Mouse (Mus musculus): ENCODE measurements around the gene Gal3st1. TPM values are rescaled to one million over a fixed set of nuclear protein-coding genes. Genes with fewer than 3 reads are reported as not detected.
"Not testable (repeated sequence)": the region's sequence is repeated elsewhere in the genome, so short reads cannot be mapped to it uniquely, and the experiment has no call there.

Gene Gal3st1
- 6.6 and 9.8 TPM in 2 replicates for polyA plus RNA-seq (2012; rRNA removed)

GRCm38 (mm10) chr11:3983291-3983862, at the start of gene Gal3st1:
Gal3st1 (plus strand) TSS chr11:3983636.
- Histone ChIP-seq H3K27me3 (ENCODE audit: control insufficient read depth, insufficient read depth, low read length) (no peaks in the 10 kb centered on the region), H3K27ac (ENCODE audit: control insufficient read depth, insufficient read depth, low read depth, low read length) (no peak within 1 kb of the TSS), H3K4me3 (ENCODE audit: control insufficient read depth, low read depth, low read length) (peak within 1 kb of the TSS; percentile 37; the same call in 1 of the 2 replicates), H3K36me3 (ENCODE audit: control insufficient read depth, insufficient read depth, low read length) (no peaks in the 10 kb centered on the region), H3K4me1 (ENCODE audit: control insufficient read depth, insufficient read depth, low read length) (peaks cover 6% of the 10 kb centered on the region)
- no peak for TF ChIP-seq CTCF (IDR thresholded peaks at IDR 0.05; ENCODE audit: control insufficient read depth, insufficient read depth, insufficient replicate concordance, low read depth, low read length)
- no peak for TF ChIP-seq POLR2A (IDR thresholded peaks at IDR 0.05; ENCODE audit: control insufficient read depth, low read depth, low read length)

- Histone ChIP-seq H3K36me3 (ENCODE audit: control insufficient read depth, insufficient read depth, low read length) (no peaks in the 10 kb centered on the region), H3K4me3 (ENCODE audit: control insufficient read depth, low read depth, low read length) (no peak overlapping the region), H3K27me3 (ENCODE audit: control insufficient read depth, insufficient read depth, low read length) (no peaks in the 10 kb centered on the region), H3K4me1 (ENCODE audit: control insufficient read depth, insufficient read depth, low read length) (peaks cover 3% of the 10 kb centered on the region), H3K27ac (ENCODE audit: control insufficient read depth, insufficient read depth, low read depth, low read length) (no peak overlapping the region)
- TF ChIP-seq POLR2A (IDR thresholded peaks at IDR 0.05; ENCODE audit: control insufficient read depth, low read depth, low read length), result no peak
- TF ChIP-seq CTCF (IDR thresholded peaks at IDR 0.05; ENCODE audit: control insufficient read depth, insufficient read depth, insufficient replicate concordance, low read depth, low read length), result no peak
Measured at GRCm38 (mm10) chr11:3933756-3934285, 49.6 kb upstream of the Gal3st1 start.

GRCm38 (mm10) chr11:3935135-3935534, 48.3 kb upstream of the Gal3st1 start:
- Histone ChIP-seq H3K36me3 (ENCODE audit: control insufficient read depth, insufficient read depth, low read length) (no peaks in the 10 kb centered on the region), H3K4me1 (ENCODE audit: control insufficient read depth, insufficient read depth, low read length) (peaks cover 3% of the 10 kb centered on the region), H3K27ac (ENCODE audit: control insufficient read depth, insufficient read depth, low read depth, low read length) (no peak overlapping the region), H3K27me3 (ENCODE audit: control insufficient read depth, insufficient read depth, low read length) (no peaks in the 10 kb centered on the region), H3K4me3 (ENCODE audit: control insufficient read depth, low read depth, low read length) (no peak overlapping the region)
- TF ChIP-seq CTCF (IDR thresholded peaks at IDR 0.05; ENCODE audit: control insufficient read depth, insufficient read depth, insufficient replicate concordance, low read depth, low read length), result no peak
- TF ChIP-seq POLR2A (IDR thresholded peaks at IDR 0.05; ENCODE audit: control insufficient read depth, low read depth, low read length), result no peak

GRCm38 (mm10) chr11:3936318-3936717, 47.1 kb upstream of the Gal3st1 start:
- Histone ChIP-seq H3K36me3 (ENCODE audit: control insufficient read depth, insufficient read depth, low read length) (no peaks in the 10 kb centered on the region), H3K27me3 (ENCODE audit: control insufficient read depth, insufficient read depth, low read length) (no peaks in the 10 kb centered on the region), H3K4me3 (ENCODE audit: control insufficient read depth, low read depth, low read length) (no peak overlapping the region), H3K27ac (ENCODE audit: control insufficient read depth, insufficient read depth, low read depth, low read length) (no peak overlapping the region), H3K4me1 (ENCODE audit: control insufficient read depth, insufficient read depth, low read length) (peaks cover 2% of the 10 kb centered on the region)
- no peak for TF ChIP-seq POLR2A (IDR thresholded peaks at IDR 0.05; ENCODE audit: control insufficient read depth, low read depth, low read length)
- TF ChIP-seq CTCF (IDR thresholded peaks at IDR 0.05; ENCODE audit: control insufficient read depth, insufficient read depth, insufficient replicate concordance, low read depth, low read length), result no peak

- Histone ChIP-seq H3K27ac (ENCODE audit: control insufficient read depth, insufficient read depth, low read depth, low read length) (no peak overlapping the region), H3K4me3 (ENCODE audit: control insufficient read depth, low read depth, low read length) (no peak overlapping the region), H3K4me1 (ENCODE audit: control insufficient read depth, insufficient read depth, low read length) (no peaks in the 10 kb centered on the region), H3K27me3 (ENCODE audit: control insufficient read depth, insufficient read depth, low read length) (no peaks in the 10 kb centered on the region), H3K36me3 (ENCODE audit: control insufficient read depth, insufficient read depth, low read length) (no peaks in the 10 kb centered on the region)
- TF ChIP-seq CTCF (IDR thresholded peaks at IDR 0.05; ENCODE audit: control insufficient read depth, insufficient read depth, insufficient replicate concordance, low read depth, low read length), result no peak
- no peak for TF ChIP-seq POLR2A (IDR thresholded peaks at IDR 0.05; ENCODE audit: control insufficient read depth, low read depth, low read length)
Measured at GRCm38 (mm10) chr11:3937321-3937874, 46.0 kb upstream of the Gal3st1 start.

- TF ChIP-seq POLR2A (IDR thresholded peaks at IDR 0.05; ENCODE audit: control insufficient read depth, low read depth, low read length) (no peak), CTCF (IDR thresholded peaks at IDR 0.05; ENCODE audit: control insufficient read depth, insufficient read depth, insufficient replicate concordance, low read depth, low read length) (no peak)
- Histone ChIP-seq H3K4me1 (ENCODE audit: control insufficient read depth, insufficient read depth, low read length) (no peaks in the 10 kb centered on the region; the same call in 1 of the 2 replicates), H3K36me3 (ENCODE audit: control insufficient read depth, insufficient read depth, low read length) (no peaks in the 10 kb centered on the region), H3K27ac (ENCODE audit: control insufficient read depth, insufficient read depth, low read depth, low read length) (no peak overlapping the region), H3K4me3 (ENCODE audit: control insufficient read depth, low read depth, low read length) (no peak overlapping the region), H3K27me3 (ENCODE audit: control insufficient read depth, insufficient read depth, low read length) (no peaks in the 10 kb centered on the region)
Measured at GRCm38 (mm10) chr11:3941371-3941770, 42.1 kb upstream of the Gal3st1 start.

DNA sequence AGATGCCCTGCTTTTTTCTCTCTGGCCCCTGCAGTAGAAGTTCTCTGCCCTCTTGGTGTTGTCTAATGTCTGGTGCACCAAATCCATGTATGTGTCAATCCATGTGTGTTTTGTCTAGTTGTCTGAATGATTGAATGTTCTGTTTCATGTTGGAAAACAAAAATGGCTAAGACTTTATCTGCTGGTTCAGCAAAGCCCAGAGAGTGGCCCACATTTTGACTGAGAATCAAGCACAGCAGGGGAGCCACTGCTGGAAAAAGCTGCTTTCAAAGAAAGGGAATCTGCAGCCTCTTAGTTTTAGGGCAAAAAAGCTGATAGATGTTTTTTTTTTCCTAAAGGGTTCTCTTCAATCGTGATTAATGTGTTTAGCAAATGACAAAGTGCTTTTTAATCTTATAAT, 37.0 kb upstream of the Gal3st1 start:
- Histone ChIP-seq H3K4me1 (ENCODE audit: control insufficient read depth, insufficient read depth, low read length) (no peaks in the 10 kb centered on the region; the same call in 1 of the 2 replicates), H3K4me3 (ENCODE audit: control insufficient read depth, low read depth, low read length) (no peak overlapping the region), H3K36me3 (ENCODE audit: control insufficient read depth, insufficient read depth, low read length) (no peaks in the 10 kb centered on the region), H3K27ac (ENCODE audit: control insufficient read depth, insufficient read depth, low read depth, low read length) (no peak overlapping the region), H3K27me3 (ENCODE audit: control insufficient read depth, insufficient read depth, low read length) (no peaks in the 10 kb centered on the region)
- TF ChIP-seq POLR2A (IDR thresholded peaks at IDR 0.05; ENCODE audit: control insufficient read depth, low read depth, low read length) (no peak), CTCF (IDR thresholded peaks at IDR 0.05; ENCODE audit: control insufficient read depth, insufficient read depth, insufficient replicate concordance, low read depth, low read length) (no peak)

GRCm38 (mm10) chr11:3954876-3955275, 28.6 kb upstream of the Gal3st1 start:
- H3K36me3 ChIP-seq (ENCODE audit: control insufficient read depth, insufficient read depth, low read length); H3K27me3 ChIP-seq (ENCODE audit: control insufficient read depth, insufficient read depth, low read length); H3K4me1 ChIP-seq (ENCODE audit: control insufficient read depth, insufficient read depth, low read length); H3K27ac ChIP-seq (ENCODE audit: control insufficient read depth, insufficient read depth, low read depth, low read length); H3K4me3 ChIP-seq (ENCODE audit: control insufficient read depth, low read depth, low read length): not testable (repeated sequence)

GRCm38 (mm10) chr11:3955371-3955770, 28.1 kb upstream of the Gal3st1 start:
- not testable (repeated sequence) for H3K36me3 ChIP-seq (ENCODE audit: control insufficient read depth, insufficient read depth, low read length); H3K4me1 ChIP-seq (ENCODE audit: control insufficient read depth, insufficient read depth, low read length); H3K4me3 ChIP-seq (ENCODE audit: control insufficient read depth, low read depth, low read length); H3K27me3 ChIP-seq (ENCODE audit: control insufficient read depth, insufficient read depth, low read length); H3K27ac ChIP-seq (ENCODE audit: control insufficient read depth, insufficient read depth, low read depth, low read length)
